Mouse (Mus musculus): ENCODE data around the gene Inmt. TPM values are rescaled to one million over a fixed set of nuclear protein-coding genes. Genes with fewer than 3 reads are reported as not detected.

Inmt gene
- polyA plus RNA-seq, 1 experiment from 2014 or later = 0.28 TPM

GRCm38 (mm10) chr6:55175456-55175855, 613 bp upstream of the Inmt start:
- Histone ChIP-seq H3K4me3 (replicated peaks; ENCODE audit: low read length) (no peak overlapping the region), H3K4me2 (ENCODE audit: low read depth, low read length) (no peak overlapping the region), H3K9me3 (replicated peaks; ENCODE audit: control insufficient read depth, low read length) (no peaks in the 10 kb centered on the region), H3K36me3 (ENCODE audit: control insufficient read depth, insufficient read depth, low read length) (no peaks in the 10 kb centered on the region), H3K27me3 (ENCODE audit: control insufficient read depth, insufficient read depth, low read length) (no peaks in the 10 kb centered on the region), H3K9ac (ENCODE audit: low read length) (no peak overlapping the region), H3K4me1 (ENCODE audit: control insufficient read depth, insufficient read depth, low read length) (no peaks in the 10 kb centered on the region), H3K27ac (ENCODE audit: low read length) (no peak overlapping the region)
- 17% methylated on average over 2 of the region's 2 CpGs for whole genome bisulfite sequencing
- ATAC-seq (ENCODE audit: insufficient read depth, low FRiP score) = 0 out of 2 replicates have a peak, but pooled peaks have one; percentile 59

GRCm38 (mm10) chr6:55173941-55174349, 898 bp downstream of the Inmt start:
- Histone ChIP-seq H3K4me2 (ENCODE audit: low read depth, low read length) (no peak overlapping the region), H3K27ac (ENCODE audit: low read length) (no peak overlapping the region), H3K4me1 (ENCODE audit: control insufficient read depth, insufficient read depth, low read length) (no peaks in the 10 kb centered on the region), H3K27me3 (ENCODE audit: control insufficient read depth, insufficient read depth, low read length) (no peaks in the 10 kb centered on the region), H3K9ac (ENCODE audit: low read length) (no peak overlapping the region), H3K9me3 (replicated peaks; ENCODE audit: control insufficient read depth, low read length) (no peaks in the 10 kb centered on the region), H3K4me3 (replicated peaks; ENCODE audit: low read length) (no peak overlapping the region), H3K36me3 (ENCODE audit: control insufficient read depth, insufficient read depth, low read length) (no peaks in the 10 kb centered on the region)
- no peak for ATAC-seq (ENCODE audit: insufficient read depth, low FRiP score)
- 38% methylated on average over 3 of the region's 3 CpGs for WGBS

- Histone ChIP-seq H3K27ac (ENCODE audit: low read length) (no peak overlapping the region), H3K9ac (ENCODE audit: low read length) (no peak overlapping the region), H3K36me3 (ENCODE audit: control insufficient read depth, insufficient read depth, low read length) (no peaks in the 10 kb centered on the region), H3K4me3 (replicated peaks; ENCODE audit: low read length) (no peak overlapping the region), H3K27me3 (ENCODE audit: control insufficient read depth, insufficient read depth, low read length) (no peaks in the 10 kb centered on the region), H3K4me1 (ENCODE audit: control insufficient read depth, insufficient read depth, low read length) (no peaks in the 10 kb centered on the region), H3K4me2 (ENCODE audit: low read depth, low read length) (no peak overlapping the region), H3K9me3 (replicated peaks; ENCODE audit: control insufficient read depth, low read length) (no peaks in the 10 kb centered on the region)
- 77% methylated on average over 10 of the region's 10 CpGs for WGBS
- ATAC-seq (ENCODE audit: insufficient read depth, low FRiP score) = no peak
Measured at GRCm38 (mm10) chr6:55173171-55173570, 1.7 kb downstream of the Inmt start.

- no peaks in the 10 kb centered on the region for H3K36me3 ChIP-seq (ENCODE audit: control insufficient read depth, insufficient read depth, low read length)
- H3K4me1 ChIP-seq (ENCODE audit: control insufficient read depth, insufficient read depth, low read length) = no peaks in the 10 kb centered on the region
- ATAC-seq (ENCODE audit: insufficient read depth, low FRiP score) = no peak
- H3K4me3 ChIP-seq (replicated peaks; ENCODE audit: low read length) = no peak overlapping the region
- 49% methylated on average over 4 of the region's 4 CpGs for WGBS
- no peaks in the 10 kb centered on the region for H3K9me3 ChIP-seq (replicated peaks; ENCODE audit: control insufficient read depth, low read length)
- no peak overlapping the region for H3K9ac ChIP-seq (ENCODE audit: low read length)
- H3K27me3 ChIP-seq (ENCODE audit: control insufficient read depth, insufficient read depth, low read length) = no peaks in the 10 kb centered on the region
- H3K27ac ChIP-seq (ENCODE audit: low read length) = no peak overlapping the region
- no peak overlapping the region for H3K4me2 ChIP-seq (ENCODE audit: low read depth, low read length)
Measured at GRCm38 (mm10) chr6:55171638-55172037, 3.2 kb downstream of the Inmt start.

DNA sequence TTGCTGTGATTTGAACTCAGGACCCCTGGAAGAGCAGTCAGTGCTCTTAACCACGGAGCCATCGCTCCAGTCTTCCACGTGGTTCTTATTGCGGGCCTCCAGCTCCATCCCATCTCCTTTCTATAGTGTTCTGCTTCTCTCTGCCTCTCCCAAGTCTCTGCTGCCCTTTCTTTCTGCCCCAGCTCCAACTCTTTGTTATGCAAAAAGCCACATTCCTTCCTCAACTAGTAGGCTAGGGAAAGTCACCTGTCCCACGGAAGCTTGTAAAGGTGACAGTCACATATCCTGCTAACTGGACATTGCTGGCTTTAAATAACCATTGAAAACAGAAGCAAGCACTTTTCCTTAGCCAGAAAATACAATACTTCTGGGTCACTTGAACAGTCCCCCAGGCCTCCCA, 5.0 kb downstream of the Inmt start:
- WGBS = 64% methylated on average over 5 of the region's 5 CpGs
- no peak overlapping the region for H3K4me3 ChIP-seq (replicated peaks; ENCODE audit: low read length)
- no peaks in the 10 kb centered on the region; the same call in 1 of the 2 replicates for H3K27me3 ChIP-seq (ENCODE audit: control insufficient read depth, insufficient read depth, low read length)
- H3K36me3 ChIP-seq (ENCODE audit: control insufficient read depth, insufficient read depth, low read length) = no peaks in the 10 kb centered on the region
- ATAC-seq (ENCODE audit: insufficient read depth, low FRiP score) = no peak
- no peak overlapping the region for H3K9ac ChIP-seq (ENCODE audit: low read length)
- H3K4me1 ChIP-seq (ENCODE audit: control insufficient read depth, insufficient read depth, low read length) = no peaks in the 10 kb centered on the region
- no peak overlapping the region for H3K27ac ChIP-seq (ENCODE audit: low read length)
- no peaks in the 10 kb centered on the region for H3K9me3 ChIP-seq (replicated peaks; ENCODE audit: control insufficient read depth, low read length)
- H3K4me2 ChIP-seq (ENCODE audit: low read depth, low read length) = no peak overlapping the region

DNA sequence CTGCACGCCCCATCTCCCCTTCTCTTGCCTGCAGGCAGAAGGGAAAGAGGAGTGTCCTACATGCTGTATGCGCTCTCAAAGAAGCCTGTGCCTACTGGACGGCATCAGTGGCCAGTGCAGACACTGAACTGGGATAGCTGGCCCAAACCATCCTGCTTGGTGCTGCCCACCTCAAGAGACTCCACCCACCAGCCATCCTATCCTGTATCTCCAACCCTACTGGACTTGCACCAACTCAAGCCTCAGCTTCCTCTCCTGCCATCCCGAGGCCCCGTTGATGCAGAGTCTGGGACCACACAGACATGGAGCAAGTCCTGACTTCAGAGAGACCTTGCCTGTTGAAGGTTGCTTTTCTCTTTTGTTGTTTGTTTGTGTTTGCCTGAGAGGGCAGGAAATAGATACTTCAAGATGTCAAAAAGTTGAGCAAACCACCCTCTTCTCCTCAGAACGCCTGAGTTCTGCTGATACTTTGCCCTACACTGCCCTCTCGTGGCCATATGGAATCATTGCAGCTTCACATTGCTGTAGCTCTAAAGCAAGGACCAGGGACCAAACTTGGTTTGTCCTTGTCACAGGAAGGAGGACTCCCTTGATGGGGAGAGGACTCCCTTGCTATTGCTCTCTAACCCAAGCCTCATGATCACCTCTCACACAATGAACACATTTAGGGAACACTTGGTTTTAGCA, 7.9 kb downstream of the Inmt start:
- no peaks in the 10 kb centered on the region for H3K36me3 ChIP-seq (ENCODE audit: control insufficient read depth, insufficient read depth, low read length)
- WGBS = 44% methylated on average over 7 of the region's 7 CpGs
- H3K9me3 ChIP-seq (replicated peaks; ENCODE audit: control insufficient read depth, low read length) = no peaks in the 10 kb centered on the region
- no peak overlapping the region for H3K9ac ChIP-seq (ENCODE audit: low read length)
- no peaks in the 10 kb centered on the region; the same call in 1 of the 2 replicates for H3K27me3 ChIP-seq (ENCODE audit: control insufficient read depth, insufficient read depth, low read length)
- no peak overlapping the region for H3K27ac ChIP-seq (ENCODE audit: low read length)
- no peak overlapping the region for H3K4me2 ChIP-seq (ENCODE audit: low read depth, low read length)
- H3K4me1 ChIP-seq (ENCODE audit: control insufficient read depth, insufficient read depth, low read length) = no peaks in the 10 kb centered on the region
- ATAC-seq (ENCODE audit: insufficient read depth, low FRiP score) = no peak
- H3K4me3 ChIP-seq (replicated peaks; ENCODE audit: low read length) = no peak overlapping the region

- no peaks in the 10 kb centered on the region for H3K4me1 ChIP-seq (ENCODE audit: control insufficient read depth, insufficient read depth, low read length)
- no peak for ATAC-seq (ENCODE audit: insufficient read depth, low FRiP score)
- no peaks in the 10 kb centered on the region for H3K36me3 ChIP-seq (ENCODE audit: control insufficient read depth, insufficient read depth, low read length)
- no peak overlapping the region for H3K4me2 ChIP-seq (ENCODE audit: low read depth, low read length)
- no peaks in the 10 kb centered on the region for H3K9me3 ChIP-seq (replicated peaks; ENCODE audit: control insufficient read depth, low read length)
- 78% methylated on average over 8 of the region's 8 CpGs for WGBS
- H3K9ac ChIP-seq (ENCODE audit: low read length) = no peak overlapping the region
- H3K27me3 ChIP-seq (ENCODE audit: control insufficient read depth, insufficient read depth, low read length) = no peaks in the 10 kb centered on the region; the same call in 1 of the 2 replicates
- H3K27ac ChIP-seq (ENCODE audit: low read length) = no peak overlapping the region
- H3K4me3 ChIP-seq (replicated peaks; ENCODE audit: low read length) = no peak overlapping the region
Measured at GRCm38 (mm10) chr6:55163046-55163584, 11.7 kb downstream of the Inmt start.

DNA sequence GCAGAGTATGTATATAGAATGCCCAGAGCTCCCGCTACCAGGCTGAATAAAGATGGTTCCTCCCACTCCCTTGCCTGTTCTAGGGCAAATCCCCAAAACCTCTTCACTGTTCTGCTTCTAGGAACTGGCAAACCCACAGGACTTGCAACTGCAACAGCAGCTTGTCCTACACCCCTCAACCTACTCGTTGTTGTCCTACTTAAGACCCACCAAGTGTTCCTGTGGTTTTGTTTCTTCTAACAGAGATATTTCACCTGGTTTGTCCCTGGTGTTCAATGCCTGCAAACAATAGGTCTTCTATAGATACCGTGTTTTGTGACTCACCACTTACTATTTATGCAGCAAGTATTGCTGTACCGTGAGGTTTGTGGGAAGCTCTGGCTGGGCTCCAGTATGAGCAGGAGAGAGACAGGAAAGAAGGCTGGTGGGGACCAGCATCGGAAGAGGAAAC, 13.5 kb downstream of the Inmt start:
- Histone ChIP-seq H3K27ac (ENCODE audit: low read length) (no peak overlapping the region), H3K9me3 (replicated peaks; ENCODE audit: control insufficient read depth, low read length) (no peaks in the 10 kb centered on the region), H3K4me1 (ENCODE audit: control insufficient read depth, insufficient read depth, low read length) (no peaks in the 10 kb centered on the region), H3K9ac (ENCODE audit: low read length) (no peak overlapping the region), H3K4me3 (replicated peaks; ENCODE audit: low read length) (no peak overlapping the region), H3K36me3 (ENCODE audit: control insufficient read depth, insufficient read depth, low read length) (no peaks in the 10 kb centered on the region), H3K27me3 (ENCODE audit: control insufficient read depth, insufficient read depth, low read length) (no peaks in the 10 kb centered on the region; the same call in 1 of the 2 replicates), H3K4me2 (ENCODE audit: low read depth, low read length) (no peak overlapping the region)
- WGBS = 68% methylated on average over 5 of the region's 5 CpGs
- no peak for ATAC-seq (ENCODE audit: insufficient read depth, low FRiP score)

- Histone ChIP-seq H3K36me3 (ENCODE audit: control insufficient read depth, insufficient read depth, low read length) (no peaks in the 10 kb centered on the region), H3K4me1 (ENCODE audit: control insufficient read depth, insufficient read depth, low read length) (no peaks in the 10 kb centered on the region), H3K4me2 (ENCODE audit: low read depth, low read length) (no peak overlapping the region), H3K9me3 (replicated peaks; ENCODE audit: control insufficient read depth, low read length) (no peaks in the 10 kb centered on the region), H3K4me3 (replicated peaks; ENCODE audit: low read length) (no peak overlapping the region), H3K9ac (ENCODE audit: low read length) (no peak overlapping the region), H3K27ac (ENCODE audit: low read length) (no peak overlapping the region), H3K27me3 (ENCODE audit: control insufficient read depth, insufficient read depth, low read length) (no peaks in the 10 kb centered on the region)
- ATAC-seq (ENCODE audit: insufficient read depth, low FRiP score) = no peak
- WGBS = 67% methylated on average over 1 of the region's 1 CpGs
Measured at GRCm38 (mm10) chr6:55159256-55159655, 15.6 kb downstream of the Inmt start.
